22 mouse cellular contexts compared by ENCODE assay signal in the genomic region with DNA sequence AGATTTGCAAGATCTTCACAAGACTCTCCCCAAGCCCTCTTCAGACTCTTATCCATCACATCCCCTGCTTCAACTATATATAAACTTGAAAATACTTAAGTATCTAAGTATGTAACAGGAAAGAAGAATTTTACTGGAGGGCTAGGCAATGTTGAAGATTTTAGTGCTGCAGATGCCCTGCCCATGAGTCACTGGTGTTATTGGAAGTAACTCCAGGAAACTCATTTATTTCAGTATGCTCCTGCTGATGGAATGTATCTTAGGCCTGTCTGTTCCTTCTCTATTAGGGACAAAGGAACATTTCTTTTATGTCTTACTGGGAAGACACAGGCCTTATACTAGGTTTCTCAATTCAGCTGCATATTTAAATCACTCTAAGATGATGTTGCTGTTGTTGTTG.
"Had no signal": no experiment of that assay in that cellular context is flagged by ENCODE, and none has a peak within 500 bp of the region (broad histone marks: within the 10 kb centered on the region; RNA-seq: fewer than 3 reads in every experiment).

No protein-coding gene starts in this region.

- H3K4me1 ChIP-seq: lung, embryonic 15.5 days; megakaryocyte, embryonic 14.5 days; midbrain, embryonic 13.5 days; midbrain, embryonic 15.5 days; neural tube, embryonic 13.5 days; neural tube, embryonic 15.5 days; stomach, embryonic 15.5 days had no signal

- DNase-seq: liver, postnatal 0 days; lung, adult 2 months; lung, postnatal 14 days; lung, postnatal 36 days; retina, postnatal 1 day; right cerebral cortex, adult 18-20 months; right cerebral cortex, postnatal 25 days; right cerebral cortex, postnatal 4 days; thymus, adult 2 months; thymus, postnatal 25 days; thymus, postnatal 4 days had no signal

- ATAC-seq: liver, postnatal 0 days; lung, postnatal 0 days; midbrain, embryonic 13.5 days; midbrain, embryonic 15.5 days had no signal

- H3K4me3 ChIP-seq: lung, embryonic 15.5 days; megakaryocyte, embryonic 14.5 days; midbrain, embryonic 13.5 days; midbrain, embryonic 15.5 days; myocyte; neural tube, embryonic 13.5 days; neural tube, embryonic 15.5 days; stomach, embryonic 15.5 days had no signal

- H3K27ac ChIP-seq: lung, embryonic 15.5 days; macrophage; midbrain, embryonic 13.5 days; midbrain, embryonic 15.5 days; neural tube, embryonic 13.5 days; neural tube, embryonic 15.5 days; stomach, embryonic 15.5 days; stomach, postnatal 0 days had no signal
